Mouse (Mus musculus): ENCODE data around the gene Tmem81. TPM values are rescaled to one million over a fixed set of nuclear protein-coding genes. Genes with fewer than 3 reads are reported as not detected.

The Tmem81 gene
- total RNA-seq, 1 experiment from 2014 or later, result 11.3 TPM

DNA sequence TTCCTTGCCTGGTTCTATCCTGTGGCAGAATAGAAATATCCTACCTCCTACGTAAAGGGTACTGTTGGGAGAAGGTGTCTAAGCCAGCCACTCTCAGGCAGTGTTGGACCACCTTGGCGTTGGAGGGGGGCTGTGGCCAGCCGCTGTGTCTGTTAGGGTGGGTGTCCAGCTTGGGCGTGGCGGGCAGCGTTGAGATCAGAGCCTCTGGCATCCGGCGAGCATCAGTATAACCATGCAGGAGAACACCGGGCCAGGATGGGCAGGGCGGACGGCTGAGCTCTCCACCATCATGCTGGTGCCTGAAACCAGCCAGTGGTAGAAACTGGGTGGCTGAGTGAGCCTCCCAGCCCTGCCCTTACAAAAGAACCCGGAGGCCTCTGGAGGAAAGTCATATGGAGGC is 9.3 kb downstream of the Tmem81 start:
- ATAC-seq (ENCODE audit: extremely low read depth, insufficient number of reproducible peaks, low FRiP score, poor library complexity, severe bottlenecking), result no peak

DNA sequence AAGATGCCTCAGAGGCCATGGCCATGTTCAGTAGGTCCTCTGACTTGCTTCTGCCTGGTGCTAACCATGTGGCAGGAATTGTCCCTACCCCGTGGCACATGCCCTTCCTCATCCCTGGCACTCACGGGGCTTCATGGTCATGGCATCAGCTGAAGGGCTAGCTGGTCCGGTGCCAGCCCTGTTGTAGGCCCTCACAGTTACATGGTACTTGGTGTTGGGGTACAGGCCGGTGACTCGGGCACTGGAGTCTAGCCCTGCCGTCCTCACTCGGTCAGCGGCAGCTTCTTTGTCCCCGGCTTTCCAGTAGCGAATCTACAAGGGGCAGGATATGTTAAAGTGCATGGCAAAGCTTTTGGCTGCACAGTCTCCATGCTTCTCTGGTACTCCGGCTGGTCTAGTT is 10.7 kb downstream of the Tmem81 start:
- no peak for ATAC-seq (ENCODE audit: extremely low read depth, insufficient number of reproducible peaks, low FRiP score, poor library complexity, severe bottlenecking)

DNA sequence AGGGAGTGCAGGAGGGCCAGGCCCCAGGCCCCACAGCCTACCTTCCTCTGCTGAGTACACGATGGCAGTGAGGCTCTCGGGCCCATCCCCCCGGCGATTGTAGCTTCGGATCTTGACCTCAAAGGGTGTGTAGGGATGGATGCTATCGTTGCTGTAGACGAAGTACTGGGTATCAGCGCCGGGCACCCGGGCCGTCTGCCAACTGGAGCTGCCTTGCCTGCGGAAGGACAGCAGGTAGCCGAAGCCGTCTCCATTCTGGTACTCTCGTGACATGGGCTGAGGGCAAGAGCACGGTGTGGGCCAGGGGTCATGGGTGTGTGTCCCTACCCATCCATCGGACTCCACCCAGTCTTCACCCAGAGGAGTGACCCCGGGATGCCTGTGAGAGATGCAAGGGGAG is 12.6 kb downstream of the Tmem81 start:
- ATAC-seq (ENCODE audit: extremely low read depth, insufficient number of reproducible peaks, low FRiP score, poor library complexity, severe bottlenecking), result no peak

DNA sequence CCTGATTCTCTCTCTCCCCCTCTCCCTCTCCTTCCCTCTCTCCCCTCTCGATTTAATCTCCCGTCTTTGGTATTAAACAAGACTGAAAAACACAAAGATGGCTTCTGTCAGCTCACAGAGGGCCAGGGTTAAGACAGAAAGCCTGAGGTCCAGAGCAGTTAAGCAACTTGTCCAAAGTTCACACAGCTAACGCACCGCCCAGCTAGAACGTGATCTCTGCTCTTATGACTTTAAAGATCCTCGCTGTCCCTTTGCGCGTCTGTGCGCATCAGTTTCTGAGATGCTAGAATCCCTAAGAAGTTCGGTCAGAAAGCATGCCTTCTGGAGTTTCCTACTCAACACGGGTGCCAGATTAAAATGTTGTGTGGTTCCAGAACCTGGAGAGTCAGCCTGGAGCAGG is 13.7 kb downstream of the Tmem81 start:
- no peak for ATAC-seq (ENCODE audit: extremely low read depth, insufficient number of reproducible peaks, low FRiP score, poor library complexity, severe bottlenecking)

DNA sequence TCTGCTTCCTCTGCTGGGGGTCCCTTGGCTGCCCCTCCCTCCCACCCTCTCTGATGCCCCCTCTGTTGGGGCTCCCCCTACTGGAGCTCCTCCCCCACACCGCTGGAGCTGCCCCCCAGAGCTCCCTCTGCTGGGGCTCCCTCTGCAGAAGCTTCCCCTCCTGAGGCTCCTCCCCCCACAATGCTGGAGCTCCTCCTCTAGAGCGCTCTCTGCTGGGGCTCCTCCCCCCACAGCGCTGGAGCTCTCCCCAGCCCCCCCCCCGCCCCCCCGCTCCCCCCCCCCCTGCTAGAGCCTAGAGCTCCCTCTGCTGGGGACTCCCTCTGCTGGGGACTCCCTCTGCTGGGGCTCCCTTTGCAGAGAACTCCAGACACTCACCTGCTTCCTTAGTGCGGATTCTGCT is 14.7 kb downstream of the Tmem81 start:
- peak; percentile 56 for ATAC-seq (ENCODE audit: extremely low read depth, insufficient number of reproducible peaks, low FRiP score, poor library complexity, severe bottlenecking)

DNA sequence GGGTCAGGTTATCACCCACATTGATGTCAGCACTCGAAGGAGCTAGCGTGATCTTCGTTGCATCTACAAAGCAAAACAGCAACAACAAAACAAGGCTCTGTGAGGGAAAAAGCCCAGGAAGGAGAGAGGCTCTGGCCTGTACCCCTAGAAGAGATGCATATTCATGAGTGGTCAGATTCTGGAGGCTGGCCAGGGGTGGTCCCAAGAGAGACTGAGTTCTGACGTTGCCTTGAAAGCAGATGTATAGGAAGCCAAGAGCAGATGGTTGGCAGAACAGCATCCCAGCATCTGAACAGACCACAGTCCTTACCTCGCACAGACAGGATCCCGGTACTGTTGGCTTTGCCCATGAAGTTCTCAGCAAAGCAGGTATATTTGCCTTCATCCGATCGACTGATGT is 17.0 kb downstream of the Tmem81 start:
- no peak for ATAC-seq (ENCODE audit: extremely low read depth, insufficient number of reproducible peaks, low FRiP score, poor library complexity, severe bottlenecking)

DNA sequence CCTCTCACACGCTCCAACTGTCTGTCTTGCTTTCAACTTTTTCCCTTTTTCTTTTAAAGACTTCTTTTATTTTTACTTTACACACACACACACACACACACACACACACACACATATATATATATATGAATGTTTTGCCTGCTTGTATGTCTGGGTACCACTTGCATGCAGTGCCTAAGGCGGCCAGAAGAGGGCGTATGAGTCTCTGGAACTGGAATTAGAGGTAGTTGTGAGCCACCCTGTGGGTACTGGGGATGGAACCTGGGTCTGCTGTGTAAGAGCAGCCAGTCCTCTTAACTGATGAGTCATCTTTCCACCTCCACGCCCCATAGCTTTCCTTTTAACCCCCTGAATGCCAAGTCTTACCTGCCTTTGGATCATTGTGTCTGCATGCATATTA is 17.9 kb downstream of the Tmem81 start:
- no peak for ATAC-seq (ENCODE audit: extremely low read depth, insufficient number of reproducible peaks, low FRiP score, poor library complexity, severe bottlenecking)

DNA sequence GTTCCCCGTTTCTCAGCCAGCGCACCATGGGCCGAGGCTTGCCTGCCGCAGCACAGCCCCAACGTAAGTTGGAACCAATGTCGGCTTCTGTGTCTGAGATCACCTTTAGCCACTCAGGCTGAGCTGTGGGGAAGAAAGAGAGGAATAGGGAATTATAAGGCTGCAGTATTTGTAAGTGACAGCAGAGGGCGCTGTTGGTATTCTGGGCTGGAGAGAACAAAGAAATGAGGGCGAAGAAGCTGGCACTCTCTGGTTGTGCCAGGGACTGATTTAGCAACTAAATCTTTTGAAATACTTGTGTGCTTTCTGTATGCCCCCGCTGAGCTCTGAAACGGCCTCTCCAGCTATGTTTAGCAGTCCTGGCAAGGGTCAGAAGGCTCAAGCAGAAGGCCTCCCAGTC is 19.8 kb downstream of the Tmem81 start:
- ATAC-seq (ENCODE audit: extremely low read depth, insufficient number of reproducible peaks, low FRiP score, poor library complexity, severe bottlenecking), result peak; percentile 28; the same call in 1 of the 2 replicates

DNA sequence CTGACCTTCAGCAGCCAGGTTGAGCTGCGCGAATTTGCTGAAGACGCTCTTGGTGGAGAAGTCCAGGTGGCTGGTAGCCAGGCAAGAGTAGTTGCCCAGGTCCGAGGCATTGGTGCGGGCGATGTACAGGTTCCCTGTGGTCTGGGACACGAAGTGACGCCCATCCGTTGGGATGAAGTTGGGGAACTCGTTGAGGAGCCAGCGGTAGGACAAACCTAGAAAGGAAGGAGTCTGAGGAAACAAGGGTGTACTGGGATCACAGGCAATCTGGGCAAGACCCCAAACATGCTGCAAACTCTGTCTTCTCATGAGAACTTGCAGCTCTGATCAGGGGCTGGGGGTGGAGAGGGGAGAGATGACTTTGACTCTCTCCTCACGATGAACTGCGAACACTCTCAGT is 22.0 kb downstream of the Tmem81 start:
- no peak for ATAC-seq (ENCODE audit: extremely low read depth, insufficient number of reproducible peaks, low FRiP score, poor library complexity, severe bottlenecking)

DNA sequence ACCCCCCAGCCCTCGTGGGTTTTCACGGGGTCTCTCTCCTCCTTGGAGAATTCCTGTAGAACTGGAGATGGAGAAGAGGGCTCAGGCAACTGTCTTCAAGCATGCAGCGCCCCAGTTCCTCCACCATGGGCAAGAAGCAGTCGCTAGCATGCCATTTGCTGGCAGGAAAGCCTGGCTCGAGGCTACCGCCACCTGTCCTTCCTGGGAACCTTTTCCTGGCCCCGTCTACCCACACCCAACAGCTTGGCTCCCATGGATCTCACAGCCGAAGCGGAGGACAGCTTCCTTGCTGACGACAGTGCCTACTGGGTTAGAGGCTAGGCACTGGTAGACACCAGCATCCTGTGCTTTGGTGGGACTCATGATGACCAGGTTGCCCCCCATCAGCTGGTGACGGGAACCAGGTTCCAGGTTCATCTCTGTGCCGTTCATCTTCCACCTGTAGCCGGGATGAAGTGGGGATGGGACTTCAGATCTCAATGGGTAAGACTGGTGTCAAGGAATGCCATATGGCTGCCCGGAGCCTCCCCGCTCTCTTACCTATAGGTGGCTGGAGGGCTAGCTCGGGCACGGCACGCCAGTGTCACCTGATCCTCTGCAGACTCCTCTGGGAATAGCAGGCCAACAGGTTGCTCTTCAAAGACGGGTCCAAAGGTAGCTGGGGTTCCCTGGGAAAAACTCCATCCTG is 22.8 kb downstream of the Tmem81 start:
- no peak for ATAC-seq (ENCODE audit: extremely low read depth, insufficient number of reproducible peaks, low FRiP score, poor library complexity, severe bottlenecking)

DNA sequence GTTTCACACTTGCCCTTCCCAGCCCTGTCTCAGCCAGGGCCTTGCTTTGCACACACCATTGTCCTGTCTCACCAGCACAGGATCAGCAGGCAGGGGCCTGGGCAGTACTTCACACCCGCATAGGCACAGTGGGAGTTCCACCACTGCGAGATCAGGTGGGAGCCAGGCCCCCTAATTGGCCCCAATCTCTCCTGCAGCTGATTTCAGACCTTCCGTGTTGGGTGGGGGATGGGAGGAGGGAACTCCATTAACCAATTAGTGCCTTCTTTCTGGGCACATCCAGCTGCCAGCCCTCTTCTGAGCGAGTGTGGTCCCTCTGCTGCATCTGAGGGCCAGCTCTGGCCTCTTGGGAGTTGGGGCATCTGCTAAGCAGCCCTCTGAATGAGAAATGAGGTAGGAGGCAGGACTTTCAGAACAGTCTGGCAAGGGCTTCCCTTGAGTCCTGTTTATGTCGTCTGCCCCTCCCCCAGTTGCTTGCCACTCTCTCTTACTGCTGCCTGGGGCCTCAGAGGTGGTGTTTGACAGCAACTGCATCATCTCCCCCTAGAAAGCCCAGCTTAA is 24.7 kb downstream of the Tmem81 start:
- ATAC-seq (ENCODE audit: extremely low read depth, insufficient number of reproducible peaks, low FRiP score, poor library complexity, severe bottlenecking), result no peak

DNA sequence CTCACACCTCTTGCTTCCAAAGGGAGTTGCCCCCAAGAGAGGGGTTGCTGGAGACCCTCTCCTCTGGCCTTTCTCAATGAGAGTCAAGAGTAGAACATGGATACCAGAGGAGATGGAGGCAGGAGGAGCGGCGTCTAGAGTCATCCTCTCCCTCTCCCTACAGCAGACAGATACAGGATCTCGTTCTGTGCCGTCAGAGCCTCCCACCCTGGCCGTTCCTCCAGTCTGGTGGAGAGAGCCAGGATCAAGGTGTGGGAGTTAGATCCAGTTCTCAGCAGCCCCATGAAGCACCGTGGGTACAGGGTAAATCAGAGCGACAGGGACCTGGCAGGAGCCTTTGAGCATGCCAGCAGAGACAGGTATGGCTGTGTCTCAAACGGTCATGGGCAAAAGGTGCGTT is 26.5 kb downstream of the Tmem81 start:
- no peak for ATAC-seq (ENCODE audit: extremely low read depth, insufficient number of reproducible peaks, low FRiP score, poor library complexity, severe bottlenecking)

DNA sequence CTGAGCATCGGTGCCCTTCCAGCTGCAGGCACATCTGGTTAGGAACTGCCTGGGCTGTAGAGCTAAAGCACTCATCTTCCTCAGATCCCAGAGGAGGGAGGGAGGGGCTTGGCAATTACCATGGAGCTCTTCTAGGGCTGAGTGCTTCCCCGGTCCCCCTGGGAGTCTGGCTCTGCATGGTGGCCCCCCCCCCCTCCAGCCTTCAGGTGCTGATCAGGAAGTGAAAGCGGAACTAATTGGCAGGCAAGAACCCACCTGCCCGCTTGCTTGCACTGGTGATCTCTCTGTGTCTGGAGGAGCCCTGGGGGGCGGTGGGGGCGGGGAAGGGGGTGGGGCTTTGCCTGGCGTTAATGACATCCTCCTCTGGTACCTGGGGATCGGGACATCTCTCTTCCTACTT is 27.8 kb downstream of the Tmem81 start:
- peak; percentile 77 for ATAC-seq (ENCODE audit: extremely low read depth, insufficient number of reproducible peaks, low FRiP score, poor library complexity, severe bottlenecking)

DNA sequence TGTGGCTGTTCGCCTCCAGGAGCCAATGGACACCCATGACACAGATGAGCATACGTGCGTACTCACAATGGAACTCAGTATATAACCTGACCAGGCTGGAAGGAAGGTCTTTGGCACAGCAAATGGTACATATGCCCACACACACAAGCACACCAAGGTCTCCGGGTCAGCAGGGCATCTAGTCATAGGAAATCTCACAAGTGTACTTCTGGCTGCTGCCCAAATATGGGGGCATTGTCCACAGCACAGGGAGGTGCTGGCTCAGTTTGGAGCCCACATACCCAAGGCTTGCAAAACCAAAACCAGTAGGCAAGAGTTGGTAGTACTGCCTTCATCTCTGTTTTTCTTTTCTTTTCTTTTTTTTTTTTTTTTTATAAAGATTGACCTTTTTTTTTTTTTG is 29.5 kb downstream of the Tmem81 start:
- no peak for ATAC-seq (ENCODE audit: extremely low read depth, insufficient number of reproducible peaks, low FRiP score, poor library complexity, severe bottlenecking)

DNA sequence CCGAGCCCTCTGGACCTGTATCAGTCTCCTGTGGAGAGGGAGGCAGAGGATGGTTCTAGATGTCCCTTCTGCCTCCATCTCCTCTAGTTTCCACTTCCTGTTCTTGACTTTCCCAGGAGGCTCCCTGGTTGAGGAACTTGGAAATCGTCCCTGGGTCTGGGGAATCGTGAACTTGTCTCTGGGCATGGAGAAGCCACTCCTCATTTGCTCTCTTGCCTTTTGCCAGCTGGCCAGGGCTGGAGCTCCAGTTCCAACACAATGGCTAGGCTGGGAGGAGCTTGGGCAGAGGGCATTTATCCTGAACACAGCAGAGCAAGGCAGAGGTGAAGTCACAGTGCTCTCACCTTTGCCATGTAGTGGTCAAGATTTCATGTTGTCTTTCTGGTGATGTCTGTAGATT is 30.4 kb downstream of the Tmem81 start:
- ATAC-seq (ENCODE audit: extremely low read depth, insufficient number of reproducible peaks, low FRiP score, poor library complexity, severe bottlenecking), result no peak

DNA sequence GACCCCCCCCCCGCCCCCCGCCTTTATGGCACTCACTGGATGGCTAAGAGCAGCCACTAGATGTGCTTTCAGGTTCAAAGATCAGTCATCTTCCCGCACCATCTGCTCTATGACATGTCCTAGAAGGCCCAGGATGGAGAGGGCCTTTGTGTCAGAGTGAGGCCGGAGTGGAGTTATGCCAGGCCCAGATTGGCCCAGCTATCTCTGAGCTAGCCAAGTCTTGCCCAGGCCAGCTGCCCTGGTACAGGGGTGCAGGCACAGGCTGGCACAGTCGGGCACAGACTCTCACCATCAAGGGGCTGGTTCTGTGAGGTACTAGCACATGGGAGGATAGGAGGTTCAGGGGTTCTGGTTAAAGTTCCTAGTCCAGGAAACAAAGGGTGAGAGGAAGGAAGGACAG is 31.7 kb downstream of the Tmem81 start:
- no peak for ATAC-seq (ENCODE audit: extremely low read depth, insufficient number of reproducible peaks, low FRiP score, poor library complexity, severe bottlenecking)

DNA sequence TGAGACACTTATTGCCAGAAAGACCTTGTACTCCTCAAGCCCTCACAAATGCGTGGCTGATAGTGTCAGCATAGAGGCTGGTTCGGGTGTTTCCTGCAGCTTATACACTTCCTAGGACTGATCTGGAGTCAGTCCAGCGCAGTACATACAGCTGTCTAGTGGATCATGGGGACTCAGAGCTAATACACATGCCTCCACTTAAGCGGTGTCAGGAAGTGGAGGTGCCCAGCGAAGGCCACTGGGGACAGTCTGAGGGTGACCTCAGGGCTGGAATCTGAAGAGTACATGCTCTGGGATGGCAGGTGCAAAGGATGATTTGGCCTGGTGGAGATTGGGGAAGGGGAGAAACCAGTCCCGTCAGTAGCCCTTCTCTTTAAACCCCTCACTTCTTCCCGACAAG is 34.7 kb downstream of the Tmem81 start:
- no peak for ATAC-seq (ENCODE audit: extremely low read depth, insufficient number of reproducible peaks, low FRiP score, poor library complexity, severe bottlenecking)

DNA sequence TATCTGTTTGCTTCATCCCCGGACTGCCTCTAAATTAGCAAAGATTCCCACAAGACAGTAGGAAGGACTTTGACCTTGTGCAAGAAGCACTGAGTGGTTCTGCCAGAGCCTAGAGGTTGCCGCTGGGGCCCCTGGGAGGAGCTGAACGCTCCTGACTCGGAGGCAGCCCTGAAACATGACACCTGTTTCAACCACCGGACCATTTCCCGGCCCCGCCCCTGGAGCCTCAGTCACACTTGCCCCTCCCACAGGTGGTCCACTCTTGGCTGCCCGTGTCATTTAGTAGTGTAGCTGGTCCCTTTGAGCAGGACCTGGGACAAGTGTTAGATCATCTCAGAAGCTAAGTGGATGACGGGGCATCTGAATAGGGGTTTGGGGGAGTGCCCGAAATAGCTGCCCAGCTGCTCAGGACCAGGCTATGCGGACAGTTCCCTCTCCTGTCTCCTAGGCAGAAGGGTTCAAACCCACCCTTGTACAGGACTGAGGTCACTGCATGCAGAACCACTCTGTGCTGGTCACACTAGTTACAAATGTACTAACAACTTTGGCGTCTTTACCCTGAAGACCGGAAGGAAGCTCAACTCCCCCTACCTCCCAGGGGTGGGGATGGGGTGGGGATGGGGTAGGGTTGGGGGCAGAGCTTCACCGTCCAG is 35.3 kb downstream of the Tmem81 start:
- ATAC-seq (ENCODE audit: extremely low read depth, insufficient number of reproducible peaks, low FRiP score, poor library complexity, severe bottlenecking), result no peak

DNA sequence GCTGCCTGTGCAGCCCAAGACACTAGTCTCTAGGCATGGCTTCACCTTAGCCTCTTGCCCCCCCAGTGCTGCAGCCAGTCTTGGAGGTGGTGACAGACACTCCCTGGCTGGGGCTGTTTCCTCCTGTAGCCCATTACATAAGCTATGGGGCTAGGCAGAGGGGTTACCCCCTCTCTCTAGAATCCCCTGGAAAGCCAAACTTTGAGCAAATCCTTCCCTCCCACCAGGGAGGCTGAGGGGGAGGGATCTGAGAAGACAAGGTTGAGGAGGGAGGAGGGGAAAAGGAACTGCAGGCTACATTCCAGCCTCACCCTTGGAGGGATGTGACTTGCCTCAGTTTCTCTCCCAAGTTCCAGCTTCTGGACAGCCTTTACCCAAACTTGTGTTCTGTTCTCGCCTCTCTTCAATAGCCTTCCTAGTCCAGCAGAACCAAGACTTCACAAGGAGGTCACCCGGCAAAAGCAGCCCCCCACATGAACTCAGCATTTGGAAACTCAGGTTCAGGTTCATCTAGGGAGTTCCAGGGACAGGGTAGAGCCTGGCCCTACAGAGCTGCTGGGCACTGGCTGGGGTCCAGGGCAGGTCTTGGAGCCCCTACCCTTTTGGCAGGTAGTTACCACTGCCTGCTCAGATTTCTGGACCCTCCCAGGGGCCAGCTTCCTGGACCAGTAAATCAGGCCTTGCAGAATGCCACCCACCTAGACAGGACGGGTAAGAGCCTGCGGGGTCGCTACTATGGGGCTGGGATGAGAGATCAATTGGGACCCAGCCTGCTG is 36.0 kb downstream of the Tmem81 start:
- no peak for ATAC-seq (ENCODE audit: extremely low read depth, insufficient number of reproducible peaks, low FRiP score, poor library complexity, severe bottlenecking)

DNA sequence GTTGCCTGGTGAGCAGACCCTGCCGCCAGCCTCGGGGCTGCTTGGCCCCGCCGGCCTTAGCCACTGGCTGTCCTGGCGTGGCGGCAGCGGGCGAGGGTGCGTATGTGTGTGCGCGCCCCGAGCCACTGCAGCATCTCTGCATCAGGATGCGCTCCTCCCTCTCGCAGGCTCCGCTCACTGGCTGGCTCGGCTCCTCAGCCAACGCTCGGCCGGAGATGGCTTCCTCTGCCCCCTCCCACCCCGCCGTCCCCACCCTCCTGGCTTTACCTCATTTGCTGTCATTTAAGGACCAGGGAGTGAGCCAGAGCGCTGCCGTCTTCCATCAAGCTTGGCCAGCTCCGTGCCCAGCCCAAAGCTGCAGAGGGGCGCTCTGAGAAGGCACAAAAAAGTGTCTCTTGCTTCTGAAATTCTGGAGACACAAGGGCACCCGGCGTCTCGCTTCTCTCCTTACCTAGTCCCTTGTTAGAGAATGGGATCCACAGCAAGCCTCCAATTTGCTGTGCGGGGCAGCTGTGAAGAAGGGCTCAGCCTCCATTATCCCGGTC is 36.8 kb downstream of the Tmem81 start, which contains the start of gene Cntn2:
Gene Cntn2, minus strand, starts transcription at position 495 of the 545 bp plus-strand sequence.
- ATAC-seq (ENCODE audit: extremely low read depth, insufficient number of reproducible peaks, low FRiP score, poor library complexity, severe bottlenecking), result no peak
